Mouse (Mus musculus): ENCODE data around the gene H2-T24.
"Not testable (repeated sequence)": the region's sequence is repeated elsewhere in the genome, so short reads cannot be mapped to it uniquely, and the experiment has no call there.

H2-T24 gene

DNA sequence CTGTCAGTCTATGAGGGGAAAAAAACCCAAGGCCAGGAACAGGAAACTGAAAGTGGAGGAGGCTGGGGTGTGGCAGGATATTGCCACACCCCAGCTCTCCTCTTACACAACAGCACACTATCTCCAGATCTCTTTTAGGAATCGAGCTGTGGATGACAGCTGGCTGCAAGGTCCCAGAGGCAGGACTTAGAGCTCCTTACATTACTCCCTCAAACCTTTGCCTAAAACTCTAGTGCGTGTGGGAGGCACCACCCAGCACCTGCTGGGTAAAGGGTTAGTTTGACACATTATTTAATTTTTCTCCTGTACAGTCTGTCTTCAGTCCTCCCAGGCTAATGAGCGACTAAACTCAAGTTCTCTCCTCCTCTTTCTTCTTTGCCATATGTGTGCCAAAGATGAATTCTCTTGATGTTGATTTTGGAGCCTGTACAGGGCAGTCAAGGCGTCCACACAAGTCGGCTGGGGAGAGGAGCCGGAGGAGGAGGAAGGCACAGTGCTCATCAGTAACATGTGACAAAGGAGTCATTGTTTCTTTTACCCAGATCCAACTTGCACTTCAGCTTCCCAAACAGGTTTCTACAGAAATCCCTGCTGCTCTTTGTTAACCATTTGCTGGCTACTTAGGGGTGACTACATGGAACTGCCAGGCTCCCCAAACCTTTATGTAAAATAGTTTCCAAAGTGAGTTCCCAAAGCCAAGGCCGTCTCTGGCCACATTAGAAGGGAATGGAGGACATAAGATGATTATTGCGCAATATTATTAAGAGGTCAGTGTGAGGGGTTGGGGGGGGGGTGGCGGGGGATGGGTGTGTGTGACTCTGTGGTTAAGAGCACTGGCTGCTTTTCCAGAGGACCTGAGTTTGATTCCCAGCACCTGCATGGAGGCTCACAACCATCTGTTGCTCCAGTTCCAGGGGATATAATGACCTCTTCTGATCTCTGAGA is 3.6 kb upstream of the H2-T24 start:
- DNase-seq = no peak

DNA sequence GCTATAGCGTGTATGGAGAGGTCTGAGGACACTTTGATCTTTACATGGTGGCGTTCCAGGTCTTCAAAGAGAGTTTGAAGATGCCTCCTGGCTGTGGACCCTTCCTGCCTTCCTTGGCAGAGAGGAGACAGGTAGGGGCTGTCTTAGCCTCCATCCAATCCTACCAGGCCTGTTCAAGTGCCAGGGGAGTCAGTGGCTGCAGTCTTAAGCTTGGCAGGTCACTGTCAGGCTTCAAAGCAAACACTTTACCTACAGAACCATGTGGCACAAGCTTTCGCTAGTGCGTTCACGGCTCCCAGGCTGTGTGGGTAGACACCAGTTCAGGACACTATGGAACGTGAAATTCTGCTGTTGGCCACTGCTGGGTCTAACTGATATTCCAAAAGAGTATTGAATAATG is 2.6 kb upstream of the H2-T24 start:
- DNase-seq = no peak

DNA sequence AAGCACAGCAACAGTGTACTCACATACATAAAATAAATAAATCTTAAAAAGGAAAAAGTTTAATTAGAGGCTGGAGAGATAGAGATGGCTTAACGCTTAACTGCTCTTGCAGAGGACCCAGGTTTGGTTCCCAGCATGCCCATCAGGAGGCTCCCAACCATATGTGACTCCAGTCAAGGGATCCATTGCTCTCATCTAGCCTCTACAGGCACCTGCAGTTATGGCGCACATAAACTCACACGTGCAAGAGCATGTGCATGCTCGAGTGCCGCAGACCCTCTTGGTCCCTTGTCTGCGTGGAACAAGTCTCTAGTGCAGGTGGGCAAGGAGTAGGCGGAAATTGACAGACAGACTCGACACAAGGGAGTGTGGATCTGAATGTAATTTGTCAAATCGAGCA is 1.7 kb upstream of the H2-T24 start:
- no peak for DNase-seq

DNA sequence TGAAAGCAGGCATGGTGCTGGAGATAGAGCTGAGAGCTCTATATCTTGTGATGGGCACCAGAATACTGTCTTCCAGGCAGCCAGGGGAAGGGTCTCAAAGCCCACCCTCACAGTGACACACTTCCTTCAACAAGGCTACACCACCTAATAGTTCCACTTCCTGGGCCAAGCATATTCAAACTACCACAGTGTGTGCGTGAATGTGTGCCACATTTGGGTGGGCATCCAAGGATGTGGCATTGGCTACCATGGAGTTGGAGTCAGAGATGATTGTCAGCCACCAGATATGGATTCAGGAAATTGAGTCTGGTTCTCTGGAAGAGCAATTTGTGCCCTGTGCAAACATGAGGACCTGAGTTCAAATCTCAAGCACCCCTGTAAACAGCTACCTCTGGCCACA is 949 bp upstream of the H2-T24 start:
- DNase-seq = no peak

DNA sequence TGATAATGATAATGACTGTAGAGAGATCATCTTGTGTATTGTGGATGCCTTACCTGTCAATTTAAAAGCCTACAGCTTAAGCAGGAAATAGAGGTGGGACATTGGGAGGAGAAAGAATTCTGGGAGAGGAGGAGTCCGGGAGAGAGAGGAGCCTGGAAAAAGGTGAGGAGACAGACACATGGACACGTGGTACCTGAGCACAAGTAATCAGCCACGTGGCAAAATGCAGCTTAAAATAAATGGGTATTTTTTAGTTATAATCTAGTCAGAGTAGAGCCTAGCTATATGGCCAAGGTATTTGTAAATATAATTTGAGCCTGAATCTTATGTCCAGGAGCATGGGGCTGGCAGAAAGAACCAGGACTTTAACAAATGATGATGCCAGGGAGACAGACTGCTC is 841 bp downstream of the H2-T24 start:
- DNase-seq = no peak

DNA sequence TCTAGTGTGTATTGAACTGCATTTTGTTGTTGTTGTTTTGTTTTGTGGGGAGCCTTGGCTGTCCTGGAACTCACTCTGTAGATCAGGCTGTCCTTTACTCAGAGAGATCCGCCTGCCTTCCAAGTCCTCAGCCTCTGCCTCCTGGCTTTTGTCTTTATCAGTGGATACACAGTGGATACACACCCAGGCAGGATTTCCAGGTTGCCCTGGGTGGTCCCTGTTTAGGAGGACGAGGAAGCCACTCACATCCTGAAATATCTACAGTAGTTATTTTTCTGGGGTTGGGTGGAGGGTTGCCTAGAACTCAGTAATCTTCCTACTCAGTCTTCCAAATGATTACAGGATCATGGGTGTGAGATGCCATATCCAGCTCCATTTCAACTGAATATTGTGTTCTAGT is 1.4 kb downstream of the H2-T24 start:
- no peak for DNase-seq

DNA sequence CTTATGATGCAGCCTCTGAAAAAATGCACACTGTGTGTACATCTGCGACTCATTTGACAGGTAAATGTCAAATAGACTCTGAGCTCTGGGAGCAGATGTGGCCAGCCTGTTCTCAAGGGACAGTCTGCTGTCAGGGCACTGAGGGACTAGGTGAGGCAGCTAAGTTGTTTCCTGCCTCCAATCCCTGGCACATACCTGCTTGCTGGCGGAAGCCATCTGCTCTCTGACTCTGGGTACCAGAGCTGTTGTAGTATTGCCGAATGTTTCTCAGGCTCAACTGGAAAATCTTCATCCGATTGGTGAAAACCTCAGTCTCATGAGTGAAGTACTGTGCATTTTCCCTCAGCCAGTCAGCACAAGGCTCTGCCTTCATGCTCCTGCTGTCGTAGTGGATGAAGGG is 3.3 kb downstream of the H2-T24 start:
- DNase-seq = no peak

DNA sequence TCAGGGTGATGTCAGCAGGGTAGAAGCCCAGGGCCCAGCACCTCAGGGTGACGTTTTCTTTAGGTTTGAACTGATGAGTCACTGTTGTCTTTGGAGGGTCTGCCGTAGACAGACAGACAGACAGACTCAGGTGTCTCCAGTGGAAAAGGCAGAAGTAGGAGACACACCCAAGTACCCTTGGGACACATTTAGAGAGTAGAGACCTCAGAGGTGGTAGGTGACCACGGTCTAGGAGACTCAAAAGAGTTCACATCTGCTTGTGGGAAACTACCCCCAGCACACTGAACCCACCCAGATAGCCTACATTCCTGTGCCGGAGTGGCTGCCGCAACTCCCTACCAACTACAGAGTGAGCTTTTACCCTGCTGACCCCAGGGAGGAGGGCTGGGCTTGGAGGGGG is 5.4 kb downstream of the H2-T24 start:
- no peak for DNase-seq

DNA sequence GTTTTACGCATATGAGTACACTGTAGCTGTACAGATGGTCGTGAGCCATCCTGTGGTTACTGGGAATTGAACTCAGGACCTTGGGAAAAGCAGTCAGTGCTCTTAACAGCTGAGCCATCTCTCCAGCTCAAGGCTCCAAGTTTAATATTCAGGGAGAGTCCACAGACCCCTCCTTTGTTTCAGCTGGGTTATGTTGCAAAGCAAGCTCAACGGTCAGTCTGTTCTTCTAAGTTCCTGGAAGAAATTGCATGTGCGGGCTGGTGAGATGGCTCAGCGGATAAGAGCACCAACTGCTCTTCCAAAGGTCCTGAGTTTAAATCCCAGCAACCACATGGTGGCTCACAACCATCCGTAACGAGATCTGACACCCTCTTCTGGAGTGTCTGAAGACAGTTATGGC is 16.0 kb downstream of the H2-T24 start:
- not testable (repeated sequence) for DNase-seq

DNA sequence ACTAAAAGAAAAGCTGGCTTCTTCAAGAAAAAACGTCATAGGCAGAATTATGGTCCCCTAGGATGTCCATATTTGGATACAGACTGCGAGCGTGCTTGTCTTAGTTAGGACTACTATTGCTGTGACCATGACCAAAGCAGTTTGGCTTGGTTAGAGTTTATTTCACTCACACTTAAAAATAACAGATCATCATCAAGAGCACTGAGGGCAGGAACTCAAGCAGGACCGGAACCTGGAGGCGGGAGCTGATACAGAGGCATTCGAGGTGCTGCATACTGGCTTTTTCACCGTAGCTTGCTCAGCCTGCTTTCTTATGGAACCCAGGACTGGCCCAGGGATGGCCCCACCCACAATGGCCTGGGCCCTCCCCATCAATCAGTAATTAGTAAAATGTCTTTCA is 17.0 kb downstream of the H2-T24 start:
- DNase-seq = no peak

DNA sequence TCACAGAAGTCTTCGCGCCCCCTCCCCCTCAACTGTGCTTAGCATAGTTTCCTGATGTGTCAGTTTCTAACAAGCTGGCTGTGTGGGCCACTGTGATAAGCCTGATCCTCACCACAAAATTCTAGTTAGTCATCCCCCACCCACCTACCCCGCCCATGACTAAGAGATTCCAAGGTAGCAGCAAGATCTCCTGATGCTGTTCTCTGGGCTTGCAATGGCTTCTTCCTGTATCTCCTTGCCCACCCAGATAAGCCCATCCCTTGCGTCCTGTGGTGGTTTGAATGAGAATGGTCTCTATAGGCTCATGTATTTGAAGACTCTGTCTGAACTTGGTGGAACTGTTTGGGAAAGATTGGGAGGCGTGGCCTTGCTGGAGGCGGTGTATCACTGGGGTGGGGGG is 18.4 kb downstream of the H2-T24 start:
- DNase-seq = no peak

DNA sequence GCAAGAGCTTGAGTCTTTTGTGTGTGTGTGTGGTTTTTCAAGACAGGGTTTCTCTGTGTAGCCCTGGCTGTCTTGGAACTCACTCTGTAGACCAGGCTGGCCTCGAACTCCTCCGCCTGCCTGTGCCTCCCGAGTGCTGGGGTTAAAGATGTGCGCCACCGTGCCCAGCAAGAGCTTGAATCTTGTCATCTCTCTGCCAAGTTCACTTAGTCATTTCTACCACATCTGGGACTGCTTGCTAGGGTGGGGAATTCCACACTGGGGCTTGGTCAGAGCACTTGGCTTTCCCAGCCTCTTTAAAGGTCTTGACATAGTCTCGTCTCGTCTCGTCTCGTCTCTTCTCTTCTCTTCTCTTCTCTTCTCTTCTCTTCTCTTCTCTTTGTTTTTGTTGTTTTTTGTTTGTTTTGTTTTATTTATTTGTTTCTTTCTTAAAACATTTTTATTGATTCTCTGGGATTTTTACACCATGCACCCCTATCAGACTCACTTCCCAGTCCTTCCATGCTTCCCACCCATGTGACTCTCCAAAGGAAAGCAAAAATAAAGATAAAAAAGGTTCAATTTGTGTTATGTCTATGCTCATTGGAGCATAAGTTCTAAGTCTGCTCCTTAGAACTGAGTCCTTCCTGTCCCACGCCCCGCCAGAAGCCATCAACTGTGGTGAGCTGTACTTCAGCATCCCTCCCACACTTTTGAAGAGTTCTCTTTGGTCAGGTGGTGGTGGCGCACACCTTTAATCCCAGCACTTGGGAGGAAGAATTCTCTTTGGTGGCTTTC is 19.1 kb downstream of the H2-T24 start:
- no peak for DNase-seq

DNA sequence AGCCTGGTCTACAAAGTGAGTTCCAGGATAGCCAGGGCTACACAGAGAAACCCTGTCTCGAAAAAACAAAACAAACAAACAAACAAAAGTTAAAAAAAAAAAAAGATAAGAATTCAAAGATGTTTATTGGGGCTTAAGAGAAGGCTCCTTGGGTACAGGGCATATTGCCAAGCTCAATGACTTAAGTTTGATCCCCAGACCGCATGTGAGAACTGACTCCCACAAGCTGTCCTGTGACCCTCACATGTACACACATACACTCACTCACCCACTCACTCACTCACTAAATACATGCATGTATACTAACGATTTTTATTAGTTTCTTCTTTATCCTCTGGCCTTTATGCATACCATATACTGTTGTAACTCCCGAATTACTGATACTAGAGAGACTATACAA is 20.0 kb downstream of the H2-T24 start:
- no peak for DNase-seq

DNA sequence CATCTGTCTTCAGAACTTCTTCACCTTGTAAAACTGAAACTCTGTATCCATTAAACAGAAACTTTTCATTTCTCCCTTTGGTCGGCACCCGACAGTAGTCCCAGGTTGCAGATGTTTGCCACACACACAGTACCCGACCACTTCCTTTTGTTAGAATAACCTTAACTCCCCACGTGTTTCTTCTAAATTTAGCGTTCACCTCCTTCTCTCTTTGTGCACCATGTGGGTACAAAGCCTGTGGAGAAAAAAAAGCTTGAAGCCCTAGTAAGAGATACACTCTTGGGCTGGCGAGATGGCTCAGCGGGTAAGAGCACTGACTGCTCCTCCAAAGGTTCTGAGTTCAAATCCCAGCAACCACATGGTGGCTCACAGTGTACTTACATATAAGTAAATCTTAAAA is 21.0 kb downstream of the H2-T24 start:
- DNase-seq = no peak

DNA sequence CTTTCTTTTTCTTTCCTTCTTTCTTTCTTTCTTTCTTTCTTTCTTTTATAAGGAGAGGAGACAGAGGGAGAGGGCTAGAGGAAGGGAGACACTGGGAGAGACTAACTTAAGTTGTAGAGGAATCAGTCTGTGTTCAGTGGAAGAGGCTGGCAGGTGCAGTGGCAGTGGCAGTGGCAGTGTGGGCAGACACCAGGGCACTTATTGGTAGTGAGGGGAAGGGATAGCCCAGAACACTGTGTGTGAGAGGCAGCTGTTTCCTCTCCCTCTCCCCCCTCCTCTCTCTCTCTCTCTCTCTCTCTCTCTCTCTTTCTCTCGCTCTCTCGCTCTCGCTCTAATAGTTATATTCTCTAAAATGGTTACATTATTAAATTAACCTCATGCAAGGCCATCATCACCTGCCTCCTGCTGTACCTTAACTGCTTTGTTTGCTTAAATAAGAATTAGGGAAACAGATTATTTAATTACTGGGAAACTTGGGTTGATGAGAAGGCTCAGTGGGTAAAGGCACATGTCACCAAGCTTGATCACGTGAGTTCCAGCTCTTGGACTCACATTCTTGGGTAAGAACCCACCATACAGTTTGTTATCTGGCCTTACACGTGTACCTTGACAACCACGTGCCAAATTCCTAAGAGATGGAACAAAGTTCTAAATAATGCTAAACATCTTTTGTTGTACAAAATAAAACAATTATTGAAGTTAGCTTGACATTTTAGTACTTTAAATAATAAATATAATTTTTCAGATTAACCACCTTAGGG is 21.6 kb downstream of the H2-T24 start:
- DNase-seq = no peak

DNA sequence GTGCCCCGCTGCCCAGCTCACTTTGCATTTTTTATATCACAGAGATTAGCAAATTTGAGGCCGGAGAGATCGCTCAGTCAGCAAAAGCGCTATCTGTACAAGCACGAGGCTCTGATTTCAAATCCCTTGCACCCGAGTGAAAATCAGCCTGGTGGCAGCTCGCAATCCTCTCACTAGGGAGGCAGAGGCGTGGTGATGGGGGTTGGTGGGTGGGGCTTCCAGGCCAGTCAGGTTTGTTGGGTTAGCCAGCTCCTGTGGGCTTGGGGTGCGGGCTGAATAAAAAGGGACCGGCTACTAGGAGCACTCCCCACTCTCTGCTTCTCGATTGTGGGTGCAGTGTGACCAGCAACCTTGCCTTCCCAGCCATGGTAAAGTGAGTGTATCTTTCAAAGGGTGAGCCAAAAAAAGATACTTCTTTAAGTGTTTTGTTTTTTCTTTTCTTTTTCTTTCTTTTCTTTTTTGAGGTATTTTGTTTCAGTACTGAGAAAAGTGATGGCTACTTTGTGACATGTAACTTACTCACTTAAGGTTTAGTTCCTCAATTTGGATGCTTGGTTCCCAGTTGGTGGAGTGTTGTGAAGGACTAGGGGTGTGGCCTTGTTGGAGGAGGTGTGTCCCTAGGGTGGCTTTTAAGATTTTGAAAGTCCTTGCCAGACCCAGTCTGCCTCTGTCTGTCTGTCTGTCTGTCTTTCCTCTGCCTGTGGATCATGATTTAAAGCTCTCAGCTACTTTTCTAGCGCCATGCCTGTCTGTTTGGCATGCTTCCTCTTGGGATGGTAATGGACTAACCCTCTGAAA is 22.4 kb downstream of the H2-T24 start:
- no peak for DNase-seq

DNA sequence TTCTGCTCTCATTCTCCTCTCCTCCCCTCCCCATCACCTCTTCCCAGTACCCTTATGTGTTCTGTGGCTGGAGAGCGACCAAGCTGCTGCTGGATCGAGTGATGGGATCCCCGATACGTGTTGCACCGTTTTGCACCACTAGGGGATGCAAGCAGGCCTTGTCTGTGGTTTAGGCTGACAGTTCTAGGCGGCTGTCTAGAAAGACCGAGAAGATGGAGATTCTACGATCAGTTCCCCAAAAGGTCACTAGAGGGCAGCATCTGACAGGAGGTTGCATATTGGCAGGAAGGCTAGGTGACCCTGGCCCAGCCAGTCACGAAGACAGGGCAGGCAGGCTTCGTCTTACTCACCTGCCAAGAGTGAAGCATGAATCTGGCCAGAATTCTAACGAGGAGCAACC is 23.4 kb downstream of the H2-T24 start:
- DNase-seq = peak; percentile 99 to 100

DNA sequence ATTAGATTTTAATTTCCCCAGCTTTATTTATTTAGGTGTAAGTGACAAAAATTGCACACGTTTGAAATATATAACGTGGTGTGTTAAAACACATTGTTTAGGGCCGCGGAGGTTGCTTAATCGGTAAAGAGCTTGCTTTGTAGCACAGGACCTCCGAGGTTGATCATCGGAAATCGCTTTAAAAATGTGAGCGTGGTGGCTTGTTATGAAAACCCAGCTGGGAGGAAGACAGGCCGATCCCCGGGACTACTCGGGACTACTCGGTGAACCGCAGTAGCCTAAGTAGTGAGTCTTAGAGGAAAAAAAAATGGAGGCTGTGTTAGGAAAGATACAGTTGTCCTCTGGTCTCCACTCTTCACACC is 25.5 kb downstream of the H2-T24 start:
- no peak for DNase-seq

DNA sequence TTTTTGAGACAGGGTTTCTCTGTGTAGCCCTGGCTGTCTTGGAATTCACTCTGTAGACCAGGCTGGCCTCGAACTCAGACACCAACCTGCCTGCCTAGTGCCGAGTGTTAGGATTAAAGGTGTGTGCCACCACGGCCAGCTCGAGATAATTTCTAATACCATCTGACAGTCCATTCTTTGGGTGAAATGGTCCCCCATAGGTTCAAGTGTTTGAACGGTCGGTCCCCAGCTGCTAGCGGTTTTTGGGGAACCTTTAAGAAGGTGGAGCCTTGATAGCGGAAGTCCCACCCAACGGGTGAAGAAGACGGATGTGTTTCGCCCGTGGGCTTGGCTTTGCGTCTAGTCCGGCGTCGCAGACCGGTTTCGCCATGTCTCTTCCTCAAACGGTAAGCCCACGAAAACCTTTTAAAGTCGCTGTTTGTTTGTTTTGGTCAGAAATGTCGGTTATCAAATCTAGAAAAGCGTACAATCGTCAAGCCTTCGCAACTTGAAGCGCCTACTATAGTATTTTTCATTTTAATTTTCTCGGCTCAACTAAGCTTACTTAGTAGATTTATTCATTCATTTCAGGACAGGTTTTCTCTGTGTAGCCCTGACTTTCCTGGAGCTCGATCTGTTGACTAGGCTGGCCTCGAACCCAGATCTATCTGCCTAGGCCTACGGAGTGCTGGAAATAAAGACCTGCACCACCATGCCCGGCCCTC is 26.0 kb downstream of the H2-T24 start:
- peak; percentile 84 to 85 for DNase-seq

DNA sequence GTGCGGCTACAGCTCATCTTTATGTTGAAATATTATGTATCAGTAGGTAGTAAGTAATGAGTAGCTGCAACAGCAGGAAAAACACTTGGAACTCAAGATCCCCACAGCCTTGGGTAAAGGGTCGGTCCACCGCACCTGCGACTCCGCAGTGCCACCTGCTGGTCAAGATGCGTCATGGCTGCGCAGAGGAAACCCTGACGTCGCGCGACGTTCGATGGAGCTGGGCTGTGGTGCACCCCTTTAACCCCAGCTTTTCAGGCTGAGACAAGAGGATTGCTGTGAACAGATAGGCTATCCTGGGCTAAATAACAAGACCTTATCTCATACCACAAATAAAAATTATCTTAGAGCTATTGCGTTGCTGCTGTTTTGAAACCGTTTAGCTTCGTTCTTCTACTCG is 26.7 kb downstream of the H2-T24 start:
- DNase-seq = peak; percentile 86 to 89

DNA sequence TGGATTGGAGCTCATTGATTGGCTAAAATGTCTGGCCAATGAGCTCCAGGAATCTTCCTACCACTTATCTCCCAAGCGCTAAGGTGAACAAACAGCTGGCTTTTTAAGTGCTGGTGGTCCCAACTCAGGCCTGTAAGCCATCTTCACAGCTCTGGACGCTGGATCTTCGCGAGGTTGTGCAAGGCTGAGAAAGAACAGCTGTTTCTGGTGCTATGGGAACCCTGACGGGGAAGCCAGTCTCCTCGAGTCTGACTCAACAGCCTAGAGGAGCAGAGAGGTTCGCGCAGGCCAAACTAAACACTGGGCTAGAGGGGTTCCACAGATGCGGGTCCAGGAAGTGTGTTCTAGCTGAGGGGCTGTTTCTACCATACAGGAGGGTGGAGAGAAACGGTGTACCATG is 28.6 kb downstream of the H2-T24 start:
- no peak for DNase-seq

DNA sequence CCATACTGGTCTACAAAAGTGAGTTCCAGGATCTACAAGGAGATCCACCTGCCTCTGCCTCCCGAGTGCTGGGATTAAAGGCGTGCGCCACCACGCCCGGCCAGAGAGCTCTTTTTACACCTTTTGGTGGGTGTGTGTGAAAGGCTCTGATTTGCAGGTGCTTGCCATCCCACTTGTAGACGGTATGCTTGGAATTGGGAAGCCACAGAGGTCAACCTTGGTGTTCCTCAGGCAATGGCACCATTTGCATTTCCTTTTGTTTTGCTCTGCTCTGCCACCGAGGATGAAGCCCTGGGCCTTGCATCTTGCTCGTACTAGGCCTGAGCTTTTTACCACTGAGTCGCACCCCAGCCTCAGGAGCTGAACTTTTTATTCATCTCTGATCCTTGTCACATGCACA is 38.6 kb downstream of the H2-T24 start:
- DNase-seq = no peak
